Mouse (Mus musculus) adrenal gland, postnatal 0 days (tissue): Measurements from ENCODE around the gene Amt. TPM values are rescaled to one million over a fixed set of nuclear protein-coding genes. Genes with fewer than 3 reads are reported as not detected.

Source experiments
- polyA plus RNA-seq: library from polyadenylated mRNA; unstranded; fragments of >200 nt; fragmentation: Nextera tagmentation; extraction: Ambion mirVana; gene quantifications from 2 replicates; pipeline ENCODE4 v1.2.1, GENCODE M21; 2015

Gene Amt
- polyA plus RNA-seq, result 6.1 and 6.2 TPM in 2 replicates

GRCm38 (mm10) chr9:108296453-108297355 lies at the start of gene Amt:
Gene Amt (plus strand): TSS chr9:108296853.

GRCm38 (mm10) chr9:108263690-108264190 lies 32.9 kb upstream of the Amt start, which contains the start of gene Dag1:
Gene Dag1 (minus strand): TSS chr9:108263958.

GRCm38 (mm10) chr9:108290016-108290750 lies 6.5 kb upstream of the Amt start, which contains the start of gene Nicn1:
Gene Nicn1 (plus strand): TSS chr9:108290429.

GRCm38 (mm10) chr9:108305629-108306520 lies 9.2 kb downstream of the Amt start, which contains the start of the genes Rhoa and Tcta:
Gene Rhoa (plus strand): TSS chr9:108306129.
Gene Tcta (minus strand): TSS chr9:108306160.

GRCm38 (mm10) chr9:108338886-108339781 lies 42.5 kb downstream of the Amt start, which contains the start of gene Gpx1:
Gene Gpx1 (plus strand): TSS chr9:108338903.

GRCm38 (mm10) chr9:108347540-108348289 lies 51.1 kb downstream of the Amt start, which contains the start of gene Usp4:
Gene Usp4 (plus strand): TSS chr9:108347853.

Other genes starting within 250 kb of the Amt start
- gene Gmppb, start 247.6 kb upstream of the Amt start, polyA plus RNA-seq, result 17.3 and 23.9 TPM in 2 replicates
- gene Amigo3, start 243.7 kb upstream of the Amt start, polyA plus RNA-seq, result 1.7 and 2.4 TPM in 2 replicates
- 2.1 and 2.7 TPM in 2 replicates for gene Mst1, start 216.4 kb upstream of the Amt start, polyA plus RNA-seq
- gene Rnf123, start 213.5 kb upstream of the Amt start, polyA plus RNA-seq, result 16.6 and 22.3 TPM in 2 replicates
- gene Apeh, start 202.2 kb upstream of the Amt start, polyA plus RNA-seq, result 43.5 and 58.7 TPM in 2 replicates
- gene Bsn, start 106.5 kb upstream of the Amt start, polyA plus RNA-seq, result 0.76 and 1.3 TPM in 2 replicates
- gene Dag1, start 32.9 kb upstream of the Amt start, polyA plus RNA-seq, result 72.2 and 83.2 TPM in 2 replicates
- 33.2 and 37.4 TPM in 2 replicates for gene Nicn1, start 6.4 kb upstream of the Amt start, polyA plus RNA-seq
- gene Rhoa, start 9.3 kb downstream of the Amt start, polyA plus RNA-seq, result 326 and 429 TPM in 2 replicates
- gene Tcta, start 9.3 kb downstream of the Amt start, polyA plus RNA-seq, result 62.1 and 73.8 TPM in 2 replicates
- gene Gpx1, start 42.0 kb downstream of the Amt start, polyA plus RNA-seq, result 1,366 and 1,515 TPM in 2 replicates
- gene Usp4, start 51.0 kb downstream of the Amt start, polyA plus RNA-seq, result 44.6 and 58.2 TPM in 2 replicates
- 0.16 TPM in 1 of 2 replicates, not detected in the other for gene 1700102P08Rik, start 96.0 kb downstream of the Amt start, polyA plus RNA-seq
- 0.86 and 2.0 TPM in 2 replicates for gene Ccdc36, start 131.6 kb downstream of the Amt start, polyA plus RNA-seq
- gene BC048562, start 139.6 kb downstream of the Amt start, polyA plus RNA-seq, result not detected in 2 replicates
- 34.9 and 49.0 TPM in 2 replicates for gene Ccdc71, start 163.7 kb downstream of the Amt start, polyA plus RNA-seq
- 54.3 and 61.4 TPM in 2 replicates for gene Klhdc8b, start 164.7 kb downstream of the Amt start, polyA plus RNA-seq
- gene Lamb2, start 182.9 kb downstream of the Amt start, polyA plus RNA-seq, result 31.5 and 37.7 TPM in 2 replicates
- gene Usp19, start 193.7 kb downstream of the Amt start, polyA plus RNA-seq, result 36.9 and 72.1 TPM in 2 replicates
- 60.1 and 86.1 TPM in 2 replicates for gene Qars, start 210.9 kb downstream of the Amt start, polyA plus RNA-seq
- gene Qrich1, start 220.0 kb downstream of the Amt start, polyA plus RNA-seq, result 70.3 and 91.3 TPM in 2 replicates